Mouse (Mus musculus) retina, postnatal 1 day (tissue): ENCODE results near the gene Exosc5.

ENCODE experiments used
- DNase-seq: peaks from one replicate; pipeline ENCODE4 v3.0.0-alpha.2; 2012

The Exosc5 gene

DNA sequence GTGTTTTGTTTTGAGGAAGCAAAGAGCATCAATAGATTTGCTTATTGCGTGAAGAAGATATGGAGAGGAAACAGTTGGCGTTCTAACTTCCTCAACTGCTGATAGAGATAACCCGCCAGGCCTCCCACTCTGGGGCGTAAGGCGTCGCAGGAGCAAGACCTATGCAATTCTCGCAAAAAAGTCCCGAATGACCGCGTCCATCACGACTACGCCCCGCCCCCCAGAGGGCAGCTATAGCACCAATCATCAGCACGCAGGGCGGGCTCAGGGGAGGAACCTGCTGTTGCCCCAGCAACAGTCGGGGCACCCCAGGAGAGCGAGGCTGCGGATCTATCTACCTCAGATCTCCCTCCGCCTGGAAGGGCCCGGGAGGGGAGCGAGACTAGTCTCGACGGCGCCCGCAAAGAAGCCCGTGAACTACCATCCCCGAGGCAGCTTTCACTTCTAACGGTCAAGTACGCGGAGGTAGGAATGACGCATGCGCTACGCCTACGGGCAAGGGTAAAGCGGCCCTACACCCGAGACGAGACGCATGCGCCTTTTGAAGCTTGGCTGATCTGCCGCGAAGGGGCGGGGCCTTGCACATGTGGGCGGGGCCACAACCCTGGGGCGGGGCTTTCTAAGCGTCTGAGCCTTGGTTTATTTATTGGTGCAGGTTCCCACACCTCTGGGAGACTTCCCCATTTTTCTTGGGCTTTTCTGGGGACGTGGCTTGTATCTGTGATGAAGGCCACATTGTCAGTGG is 21.7 kb downstream of the Exosc5 start, which contains the start of gene B9d2:
TSS of gene B9d2 (plus strand) at position 267 of the 745 bp plus-strand sequence.
- peak; percentile 97 for DNase-seq

DNA sequence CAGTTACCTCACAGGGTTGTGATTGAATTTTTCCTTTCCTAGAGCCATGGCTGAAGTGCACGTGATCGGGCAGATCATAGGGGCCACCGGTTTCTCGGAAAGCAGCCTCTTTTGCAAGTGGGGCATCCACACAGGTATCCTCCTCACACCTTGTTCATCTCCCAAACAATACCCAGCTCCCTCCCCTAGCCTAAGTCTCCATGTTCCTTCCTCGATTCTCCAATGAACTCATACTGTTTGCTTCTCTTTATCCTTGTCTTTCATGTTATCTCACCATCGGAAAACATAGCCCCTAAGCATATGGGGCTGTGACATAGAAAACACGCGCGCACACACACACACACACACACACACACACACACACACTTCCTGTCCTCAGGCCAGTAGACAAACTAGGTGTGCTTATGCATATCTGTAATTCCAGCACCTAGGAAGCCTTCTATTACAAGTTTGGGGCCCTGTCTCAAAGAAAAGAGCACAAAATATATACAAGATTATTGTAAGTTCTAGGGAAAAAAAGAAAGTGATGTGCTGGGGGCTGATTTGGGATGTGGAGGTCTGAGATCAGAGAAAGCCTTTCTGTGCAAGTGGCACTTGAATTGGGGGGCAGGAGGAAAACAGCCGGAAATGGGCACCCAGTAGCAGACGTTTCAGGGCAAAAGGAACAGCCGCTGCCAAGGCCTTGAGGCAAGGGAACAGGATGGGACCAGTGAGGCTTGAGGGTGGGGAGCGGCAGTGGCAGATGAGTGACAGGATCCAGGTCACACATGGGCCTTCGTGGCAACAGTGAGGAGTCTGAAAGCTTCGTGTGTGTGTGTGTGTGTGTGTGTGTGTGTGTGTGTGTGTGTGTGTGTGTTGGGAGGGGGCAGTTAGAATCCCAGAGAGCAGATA is 22.6 kb downstream of the Exosc5 start:
- DNase-seq = peak; percentile 5

DNA sequence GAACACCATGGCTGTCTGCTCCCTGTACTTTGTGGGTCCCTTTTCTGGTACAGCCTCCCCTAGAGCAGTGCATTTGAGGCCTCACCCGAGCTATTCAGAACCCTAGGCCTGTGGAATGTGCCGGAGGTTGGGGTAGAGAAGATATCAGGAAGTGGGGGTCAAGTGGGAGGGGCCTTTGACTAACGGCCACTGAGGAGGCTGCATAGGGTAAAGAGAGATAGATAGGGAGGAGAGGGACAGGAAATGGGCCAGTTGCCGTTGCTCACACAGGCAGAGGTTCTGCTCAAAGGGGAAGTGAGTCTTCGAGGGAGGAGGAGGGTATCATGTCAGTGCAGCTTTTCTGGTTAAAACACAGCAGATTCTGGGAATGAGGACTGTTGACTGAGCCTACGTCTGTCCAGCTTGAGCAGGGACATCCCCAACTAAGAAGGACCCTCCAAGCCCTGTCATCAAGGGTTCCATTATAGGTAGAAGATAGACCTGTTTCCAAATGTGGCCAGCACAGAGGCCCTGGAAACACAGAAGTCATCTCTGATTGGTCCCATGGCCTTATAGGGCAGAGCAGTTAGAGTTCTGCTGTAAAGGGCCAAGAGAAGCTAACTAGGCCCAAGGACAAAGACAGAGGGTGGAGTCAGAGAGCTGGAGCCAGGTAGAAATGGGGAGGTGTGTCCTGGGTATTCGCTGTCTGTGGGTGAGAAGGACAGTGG is 24.7 kb downstream of the Exosc5 start:
- DNase-seq = no peak

DNA sequence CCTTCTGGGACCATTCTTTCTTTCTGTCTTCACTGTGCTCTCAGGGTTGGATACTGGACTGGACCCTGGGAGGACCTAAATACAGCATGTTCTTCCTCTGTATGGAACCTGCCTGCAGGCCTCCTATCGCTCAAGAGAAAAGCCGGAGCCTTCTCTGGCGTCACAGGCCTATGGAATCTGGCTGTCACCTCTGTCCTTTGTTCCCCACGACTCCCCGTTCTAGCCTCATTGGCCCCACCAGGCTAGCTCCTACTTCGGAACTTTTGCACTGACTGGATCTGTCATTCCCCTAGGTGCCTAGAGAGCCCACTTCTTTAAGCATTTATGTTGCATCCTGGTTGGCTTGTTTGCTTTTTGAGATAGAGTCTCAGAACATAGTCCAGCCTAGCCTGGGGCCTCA is 25.7 kb downstream of the Exosc5 start:
- DNase-seq = no peak

DNA sequence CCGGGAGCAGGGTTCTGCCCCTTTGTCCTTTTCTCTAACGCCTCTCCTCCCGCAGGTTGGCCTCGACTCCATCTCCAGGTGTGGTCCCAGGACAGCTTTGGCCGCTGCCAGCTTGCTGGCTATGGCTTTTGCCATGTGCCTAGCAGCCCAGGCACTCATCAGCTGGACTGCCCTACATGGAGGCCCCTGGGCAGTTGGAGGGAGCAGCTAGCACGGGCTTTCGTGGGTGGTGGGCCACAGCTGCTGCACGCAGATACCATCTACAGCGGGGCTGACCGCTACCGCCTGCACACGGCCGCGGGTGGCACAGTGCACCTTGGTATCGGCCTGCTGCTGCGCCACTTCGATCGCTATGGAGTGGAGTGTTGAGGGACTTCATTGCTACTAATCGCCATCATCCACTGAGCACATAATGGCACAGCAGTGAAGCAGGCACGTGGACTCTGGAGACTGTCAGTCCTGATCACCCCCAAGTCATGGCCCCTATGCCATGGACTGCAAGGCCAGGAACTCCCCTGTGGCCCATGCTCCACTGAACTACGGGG is 27.0 kb downstream of the Exosc5 start:
- no peak for DNase-seq

DNA sequence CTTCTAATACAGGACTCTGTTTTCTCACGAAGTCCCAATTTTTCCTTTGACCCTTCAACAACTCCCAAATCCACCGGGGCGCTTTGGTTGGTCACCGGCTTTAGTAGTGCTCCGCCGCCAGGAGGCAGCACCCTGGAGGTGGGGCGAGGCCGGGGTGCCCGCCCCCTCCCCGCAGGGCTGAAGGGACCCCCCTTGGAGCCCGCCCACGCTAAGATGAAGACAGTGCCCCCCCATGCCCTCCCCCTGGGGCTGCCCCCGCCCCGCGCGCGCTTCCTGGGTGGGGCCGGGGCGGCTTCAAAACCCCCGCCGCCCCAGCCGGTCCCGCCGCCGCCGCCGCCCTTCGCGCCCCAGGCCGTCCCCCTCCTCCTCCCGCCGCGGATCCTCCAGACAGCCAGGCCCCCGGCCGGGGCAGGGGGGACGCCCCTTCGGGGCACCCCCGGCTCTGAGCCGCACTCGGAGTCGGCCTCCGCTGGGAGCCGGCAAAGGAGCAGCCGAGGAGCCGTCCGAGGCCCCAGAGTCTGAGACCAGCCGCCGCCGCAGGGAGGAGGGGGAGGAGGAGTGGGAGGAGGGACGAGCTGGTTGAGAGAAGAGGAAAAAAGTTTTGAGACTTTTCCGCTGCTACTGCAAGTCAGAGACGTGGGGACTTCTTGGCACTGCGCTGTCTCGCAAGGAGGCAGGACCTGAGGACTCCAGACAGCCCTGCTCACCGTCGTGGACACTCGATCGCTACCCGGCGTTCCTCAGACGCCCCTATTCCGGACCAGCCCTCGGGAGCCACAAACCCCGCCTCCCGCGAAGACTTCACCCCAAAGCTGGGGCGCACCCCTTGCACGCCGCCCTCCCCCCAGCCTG is 27.9 kb downstream of the Exosc5 start, which contains the start of gene Tgfb1:
TSS of gene Tgfb1 (plus strand) at position 323 of the 852 bp plus-strand sequence.
- peak; percentile 68 for DNase-seq

DNA sequence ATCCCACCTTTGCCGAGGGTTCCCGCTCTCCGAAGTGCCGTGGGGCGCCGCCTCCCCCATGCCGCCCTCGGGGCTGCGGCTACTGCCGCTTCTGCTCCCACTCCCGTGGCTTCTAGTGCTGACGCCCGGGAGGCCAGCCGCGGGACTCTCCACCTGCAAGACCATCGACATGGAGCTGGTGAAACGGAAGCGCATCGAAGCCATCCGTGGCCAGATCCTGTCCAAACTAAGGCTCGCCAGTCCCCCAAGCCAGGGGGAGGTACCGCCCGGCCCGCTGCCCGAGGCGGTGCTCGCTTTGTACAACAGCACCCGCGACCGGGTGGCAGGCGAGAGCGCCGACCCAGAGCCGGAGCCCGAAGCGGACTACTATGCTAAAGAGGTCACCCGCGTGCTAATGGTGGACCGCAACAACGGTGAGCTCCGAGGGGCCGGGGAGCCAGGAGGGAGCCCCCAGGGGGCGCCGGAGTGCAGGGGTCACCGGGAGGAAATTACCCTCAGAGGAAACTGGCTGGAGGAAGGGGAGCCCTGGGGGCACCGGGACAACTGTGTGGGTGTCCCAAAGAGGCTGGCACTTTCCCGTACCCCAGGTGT is 28.9 kb downstream of the Exosc5 start:
- peak; percentile 60 for DNase-seq

DNA sequence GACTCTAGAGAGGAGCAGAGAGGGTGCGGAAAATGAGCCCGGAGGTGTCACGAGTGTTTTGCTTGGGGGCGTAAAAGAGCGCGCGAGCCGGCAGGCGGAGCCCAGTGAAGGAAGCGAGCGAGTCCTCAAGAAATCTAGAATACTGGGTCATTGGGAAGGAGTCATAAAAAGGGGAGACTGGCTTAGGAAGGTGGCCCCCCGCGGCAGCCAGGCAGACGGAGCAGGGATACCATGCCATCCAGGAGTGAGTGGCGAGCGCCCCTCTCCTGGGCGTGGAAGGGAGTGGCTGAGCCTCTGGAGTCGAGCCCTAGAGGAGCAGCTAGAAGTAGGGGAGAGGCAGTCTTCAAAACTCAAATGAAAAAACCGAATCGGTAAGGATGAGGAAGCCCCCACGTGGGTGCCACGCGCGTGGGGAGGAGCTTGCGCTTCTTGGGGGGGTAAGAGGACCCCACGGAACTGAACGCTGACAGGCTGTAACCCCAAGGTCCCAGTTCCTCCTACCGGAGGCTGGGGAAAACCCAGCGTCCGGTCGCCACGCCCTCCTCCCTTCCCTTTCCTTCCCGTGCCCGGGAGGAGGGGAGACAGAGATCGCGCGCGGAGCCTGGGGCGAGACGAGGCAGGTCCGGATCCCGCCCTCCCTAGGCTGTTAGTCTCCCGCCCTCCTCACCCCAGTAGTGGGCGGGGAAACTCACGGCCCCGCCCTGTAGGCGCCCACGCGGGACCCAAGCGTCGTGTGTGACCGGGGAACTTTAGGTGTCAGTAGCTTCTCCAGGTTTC is 30.0 kb downstream of the Exosc5 start:
- peak; percentile 66 for DNase-seq

DNA sequence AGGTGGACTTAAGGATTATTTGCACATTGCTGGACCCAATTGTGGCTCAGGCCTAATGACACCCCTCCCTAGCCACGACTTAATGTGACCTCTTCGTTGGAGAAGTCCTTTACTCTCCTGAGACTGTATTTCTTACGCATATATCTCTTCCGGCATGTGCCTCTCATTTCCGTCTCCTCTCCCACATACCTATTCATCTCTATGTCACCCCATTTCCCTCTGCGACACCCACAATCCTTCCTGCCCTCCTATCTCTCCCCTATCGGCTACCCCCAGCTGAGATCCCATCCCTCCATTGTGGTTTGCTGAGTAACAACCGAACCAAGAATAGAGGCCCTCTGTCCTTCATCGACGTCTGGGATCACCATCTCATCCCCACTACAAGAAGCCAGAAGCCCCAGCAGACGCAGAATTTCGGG is 30.6 kb downstream of the Exosc5 start:
- DNase-seq = no peak

DNA sequence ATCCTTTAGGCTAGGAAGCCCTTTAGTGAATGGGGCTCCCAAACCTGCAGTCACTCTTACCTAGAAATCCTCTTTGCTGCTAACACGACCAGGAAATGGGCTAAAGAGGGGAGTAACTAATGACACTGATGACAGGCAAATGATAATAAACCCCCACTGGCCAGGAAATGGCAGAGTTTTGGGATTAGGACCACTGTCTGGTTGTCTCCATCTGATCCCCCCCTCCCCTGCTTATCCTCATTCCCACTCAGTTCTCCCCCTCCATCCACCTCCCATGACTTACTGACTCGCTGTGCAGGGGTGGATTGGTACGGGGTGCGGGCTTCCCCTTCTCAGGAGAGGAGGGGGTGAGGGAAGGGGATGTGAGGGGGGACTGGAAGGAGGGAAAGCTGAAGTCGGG is 31.1 kb downstream of the Exosc5 start:
- DNase-seq = peak; percentile 13

DNA sequence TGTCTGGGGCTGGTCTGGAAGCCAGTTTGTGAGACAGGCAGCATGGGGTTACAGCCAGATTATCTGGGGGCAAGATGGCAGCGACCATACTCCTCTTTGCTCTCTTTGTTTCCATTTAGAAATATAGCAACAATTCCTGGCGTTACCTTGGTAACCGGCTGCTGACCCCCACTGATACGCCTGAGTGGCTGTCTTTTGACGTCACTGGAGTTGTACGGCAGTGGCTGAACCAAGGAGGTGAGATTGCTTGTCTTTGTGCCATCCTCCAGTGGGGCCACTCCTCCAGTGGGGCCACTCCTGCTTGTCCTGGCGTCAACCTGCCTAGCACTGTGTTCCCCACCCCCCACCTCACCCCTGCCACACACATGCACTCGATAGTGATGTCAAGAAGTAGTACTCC is 35.1 kb downstream of the Exosc5 start:
- no peak for DNase-seq

DNA sequence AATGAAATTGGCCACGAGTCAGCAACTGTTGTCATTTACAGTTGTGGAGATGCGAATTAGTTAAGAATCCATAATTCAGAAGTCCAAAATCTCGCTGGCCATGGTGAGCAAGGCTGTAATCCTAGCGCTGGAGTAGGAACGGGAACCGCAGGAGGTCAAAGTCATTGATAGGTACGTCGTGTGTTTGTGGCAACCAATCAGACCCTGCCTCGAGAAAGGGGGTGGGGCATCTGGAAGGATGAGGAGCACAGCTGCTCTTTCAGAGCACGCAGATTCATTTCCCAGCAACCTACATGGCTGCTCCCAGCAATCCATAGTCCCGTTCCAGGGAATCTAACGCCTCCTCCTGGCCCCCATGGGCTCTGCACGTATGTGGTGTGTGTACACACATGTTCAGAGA is 40.9 kb downstream of the Exosc5 start:
- no peak for DNase-seq

DNA sequence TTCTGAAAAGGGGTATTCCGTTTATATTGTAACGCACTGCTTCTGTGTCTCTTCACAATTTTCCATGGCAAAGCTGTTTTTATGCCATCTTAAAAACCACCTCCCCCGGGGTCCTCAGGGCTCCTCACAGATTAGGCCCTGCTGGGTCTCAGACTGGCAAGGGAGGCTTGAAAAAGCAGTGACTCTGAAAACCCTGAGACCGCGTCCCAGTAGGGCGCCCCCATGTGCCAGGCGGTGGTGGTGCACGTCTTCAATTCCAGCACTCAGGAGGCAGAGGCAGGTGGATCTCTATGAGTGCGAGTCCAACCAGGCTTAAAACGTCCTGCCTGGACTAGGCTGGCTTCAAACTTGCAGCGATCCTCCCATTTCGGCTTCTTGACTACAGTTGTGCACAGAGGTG is 41.8 kb downstream of the Exosc5 start:
- DNase-seq = no peak

DNA sequence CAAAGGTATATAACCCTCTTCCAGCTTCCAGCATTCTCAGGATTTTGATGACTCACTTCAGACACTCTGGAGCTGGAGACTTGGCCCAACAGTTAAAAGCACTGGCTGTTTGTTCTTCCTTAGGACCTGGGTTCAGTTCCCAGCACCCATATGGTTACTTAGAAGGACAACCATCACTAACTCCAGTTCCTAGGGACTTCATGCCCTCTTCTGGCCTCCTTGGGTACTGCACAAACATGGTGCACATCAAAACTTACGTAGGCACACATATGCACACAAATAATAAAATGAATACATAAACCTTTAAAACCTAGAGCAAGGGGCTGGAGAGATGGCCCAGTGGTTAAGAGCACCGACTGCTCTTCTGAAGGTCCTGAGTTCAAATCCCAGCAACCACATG is 43.4 kb downstream of the Exosc5 start:
- no peak for DNase-seq

DNA sequence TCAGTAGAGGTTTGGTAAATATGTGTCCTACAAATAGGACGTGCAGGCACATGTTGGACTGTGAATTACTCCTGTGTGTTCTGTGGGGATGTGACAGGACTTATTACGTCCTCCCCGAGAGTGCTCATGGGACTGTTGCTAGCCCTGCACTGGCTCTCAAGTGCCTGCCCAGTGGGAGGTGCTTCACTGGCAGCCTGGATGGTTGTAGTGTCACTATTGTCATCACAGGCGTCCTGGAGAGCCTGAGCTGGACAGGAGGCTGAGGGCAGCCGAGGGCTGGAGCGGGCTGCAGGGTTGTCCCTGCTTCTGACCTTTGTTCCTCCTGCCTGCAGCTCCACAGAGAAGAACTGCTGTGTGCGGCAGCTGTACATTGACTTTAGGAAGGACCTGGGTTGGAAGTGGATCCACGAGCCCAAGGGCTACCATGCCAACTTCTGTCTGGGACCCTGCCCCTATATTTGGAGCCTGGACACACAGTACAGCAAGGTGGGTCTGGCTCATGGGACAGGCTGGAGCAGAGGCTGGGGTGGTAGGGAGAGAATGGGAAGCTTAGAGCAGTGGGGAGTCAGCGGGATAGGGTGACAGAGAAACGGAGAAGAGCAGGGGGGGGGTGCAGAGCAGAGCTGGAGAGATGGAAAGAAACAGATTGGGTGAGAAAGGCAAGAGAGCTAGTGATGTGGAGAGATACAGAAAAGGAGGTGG is 45.0 kb downstream of the Exosc5 start:
- peak; percentile 44 for DNase-seq

DNA sequence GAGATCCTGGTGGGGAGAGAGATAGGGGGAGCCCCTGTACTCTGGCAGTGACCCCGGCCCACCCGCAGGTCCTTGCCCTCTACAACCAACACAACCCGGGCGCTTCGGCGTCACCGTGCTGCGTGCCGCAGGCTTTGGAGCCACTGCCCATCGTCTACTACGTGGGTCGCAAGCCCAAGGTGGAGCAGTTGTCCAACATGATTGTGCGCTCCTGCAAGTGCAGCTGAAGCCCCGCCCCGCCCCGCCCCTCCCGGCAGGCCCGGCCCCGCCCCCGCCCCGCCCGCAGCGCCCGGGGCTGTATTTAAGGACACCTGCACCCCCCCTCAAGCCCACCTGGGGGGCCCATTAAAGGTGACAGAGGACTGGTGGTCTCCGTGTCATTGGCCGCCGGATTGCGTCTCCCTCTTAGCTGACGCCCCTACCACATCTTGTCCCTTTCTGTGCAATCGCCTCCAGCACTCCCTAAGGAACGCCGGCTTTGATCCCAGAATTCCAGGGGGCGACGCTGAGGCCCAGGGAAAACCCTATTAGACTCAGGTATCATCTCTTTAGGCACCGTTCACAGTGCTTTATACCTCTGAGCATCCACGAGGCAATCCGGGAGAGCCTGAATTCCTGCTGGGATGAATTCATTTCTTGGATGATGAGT is 45.9 kb downstream of the Exosc5 start:
- peak; percentile 33 for DNase-seq

DNA sequence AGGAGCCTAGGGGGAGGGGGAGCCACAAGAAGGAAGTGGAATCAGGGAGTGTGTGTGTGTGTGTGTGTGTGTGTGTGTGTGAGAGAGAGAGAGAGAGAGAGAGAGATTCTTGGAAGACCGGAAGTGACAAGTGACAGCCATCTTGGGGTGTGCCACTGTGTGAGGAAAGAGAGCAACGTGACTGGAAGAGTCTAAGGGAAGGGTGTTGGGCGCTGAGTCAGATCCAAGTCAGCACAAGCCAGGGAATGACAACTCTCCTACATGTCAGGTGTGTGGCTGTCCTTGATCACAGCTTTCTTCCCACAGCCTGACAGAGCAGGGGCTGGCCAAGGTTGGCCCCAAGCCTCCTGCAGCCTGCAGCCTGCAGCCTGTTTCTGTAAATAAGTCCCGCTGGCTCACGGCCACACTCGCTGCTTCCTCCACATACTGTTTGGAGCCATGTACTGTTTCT is 46.9 kb downstream of the Exosc5 start:
- DNase-seq = no peak

DNA sequence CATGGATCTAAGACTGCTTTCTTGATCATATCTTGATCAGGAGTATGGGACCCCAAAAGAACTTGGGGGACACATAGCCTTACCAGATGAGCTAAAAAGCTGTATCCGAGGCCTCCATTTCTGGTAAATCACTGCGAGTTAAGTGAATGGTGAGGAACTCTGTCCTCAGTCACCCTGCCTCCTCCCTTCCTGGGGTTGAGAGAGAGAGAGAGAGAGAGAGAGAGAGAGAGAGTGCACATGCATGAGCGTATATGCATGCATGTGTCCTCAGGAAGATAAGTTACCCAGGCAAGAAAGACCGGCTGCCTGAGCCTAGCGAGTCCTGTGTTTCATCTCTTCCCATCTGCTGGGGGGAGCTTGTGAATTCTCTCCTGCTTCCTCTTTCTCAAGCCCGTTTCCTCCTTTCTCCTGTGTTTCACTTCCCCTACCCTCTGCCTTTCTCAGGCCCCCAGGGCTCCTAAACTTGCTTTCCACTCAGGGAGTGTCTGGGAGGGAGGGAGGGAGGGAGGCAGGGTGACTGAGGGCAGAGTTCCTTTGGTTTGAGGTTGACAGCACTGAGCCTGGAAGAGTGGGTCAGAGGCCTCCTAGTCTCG is 47.7 kb downstream of the Exosc5 start:
- DNase-seq = no peak
